Mouse (Mus musculus) lung, embryonic 16.5 days (tissue): ENCODE results near the gene Dao. TPM values are rescaled to one million over a fixed set of nuclear protein-coding genes. Genes with fewer than 3 reads are reported as not detected.

Source experiments
- ATAC-seq: fragments of 200-750 bp; cut with Nextera tagmentation; 2 replicates; pipeline ENCODE4 v1.8.0; 2017; ENCODE audit warnings: low read depth, mild to moderate bottlenecking, moderate library complexity
- H3K27ac ChIP-seq: fragments of 300-500 bp; sonication (generic); 2 replicates; pipeline ENCODE4 v1.5.1; 2014; ENCODE audit warnings: mild to moderate bottlenecking, control low read depth, low read length
- H3K27me3 ChIP-seq: fragments of 300-500 bp; sonication (generic); 2 replicates; pipeline ENCODE4 v1.6.1; 2014; ENCODE audit warnings: low read depth, low read length, mixed read lengths; ENCODE audit not compliant: control insufficient read depth, insufficient read depth
- H3K36me3 ChIP-seq: fragments of 300-500 bp; sonication (generic); 2 replicates; pipeline ENCODE4 v1.6.1; 2014; ENCODE audit warnings: low read length; ENCODE audit not compliant: control insufficient read depth, insufficient read depth
- H3K4me1 ChIP-seq: fragments of 300-500 bp; sonication (generic); replicated peaks from 2 replicates; pipeline ENCODE4 v1.6.1; 2014; ENCODE audit warnings: low read length, mixed read lengths; ENCODE audit not compliant: control insufficient read depth, insufficient read depth
- H3K4me2 ChIP-seq: fragments of 300-500 bp; sonication (generic); 2 replicates; pipeline ENCODE4 v1.6.1; 2014; ENCODE audit warnings: low read depth, low read length, control low read depth
- H3K4me3 ChIP-seq: fragments of 300-500 bp; sonication (generic); 2 replicates; pipeline ENCODE4 v1.5.1; 2014; ENCODE audit warnings: mild to moderate bottlenecking, low read length, control low read depth
- H3K9ac ChIP-seq: fragments of 300-500 bp; sonication (generic); 2 replicates; pipeline ENCODE4 v1.6.1; 2014; ENCODE audit warnings: low read length, control low read depth
- H3K9me3 ChIP-seq: fragments of 300-500 bp; sonication (generic); 2 replicates; pipeline ENCODE4 v1.6.1; 2016; ENCODE audit warnings: low read length; ENCODE audit not compliant: control insufficient read depth
- WGBS: fragments of 180-500 bp; shearing (Covaris S2); extraction: QIAGEN DNeasy Blood & Tissue Kit; methylation state at CpG from one replicate; pipeline ENCODE4 v1.1.7; 2014; 5-methylcytosine and 5-hydroxymethylcytosine counted together
- polyA plus RNA-seq: library from polyadenylated mRNA; unstranded; fragments of >200 nt; fragmentation: Nextera tagmentation; extraction: Ambion mirVana; gene quantifications from 2 replicates; pipeline ENCODE4 v1.2.1, GENCODE M21; 2015

The Dao gene
- polyA plus RNA-seq, 1 experiment from 2014 or later = not detected

DNA sequence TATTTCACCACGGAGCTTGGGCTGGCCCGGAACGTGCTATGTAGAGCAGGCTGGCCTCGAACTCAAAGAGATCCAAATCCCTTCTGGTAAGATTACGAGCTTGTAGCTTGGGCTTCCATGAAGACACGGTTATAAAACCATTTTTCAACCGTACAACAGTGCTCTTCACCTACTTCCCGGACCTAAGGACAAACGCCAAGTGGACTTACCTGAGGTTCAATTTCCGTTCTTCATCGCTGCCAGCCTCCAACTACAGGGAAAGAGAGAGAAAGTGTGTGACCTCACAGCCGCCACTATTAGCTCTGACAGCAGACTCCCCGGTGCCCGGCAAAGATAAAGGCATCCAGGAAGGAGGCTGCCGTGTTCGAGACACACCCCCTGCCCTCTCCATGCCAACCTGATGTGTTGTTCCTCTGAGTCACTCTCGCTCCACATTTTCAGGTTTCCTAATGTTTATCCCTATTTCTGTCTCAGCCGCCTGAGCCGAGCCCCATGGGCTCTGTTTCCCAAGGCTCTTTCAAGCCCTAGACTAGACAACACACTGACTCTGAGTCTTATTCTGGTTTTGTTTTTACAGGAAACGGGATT lies 14.0 kb upstream of the Dao start:
- H3K4me2 ChIP-seq = no peak overlapping the region
- peaks cover 36% of the 10 kb centered on the region for H3K4me1 ChIP-seq
- 74% methylated on average over 20 of the region's 20 CpGs for WGBS
- H3K27ac ChIP-seq = no peak overlapping the region
- no peak for ATAC-seq
- no peak overlapping the region; the same call in 1 of the 2 replicates for H3K9ac ChIP-seq
- no peaks in the 10 kb centered on the region for H3K9me3 ChIP-seq
- peaks cover 3% of the 10 kb centered on the region; the same call in 1 of the 2 replicates for H3K36me3 ChIP-seq
- no peak overlapping the region for H3K4me3 ChIP-seq
- no peaks in the 10 kb centered on the region for H3K27me3 ChIP-seq

DNA sequence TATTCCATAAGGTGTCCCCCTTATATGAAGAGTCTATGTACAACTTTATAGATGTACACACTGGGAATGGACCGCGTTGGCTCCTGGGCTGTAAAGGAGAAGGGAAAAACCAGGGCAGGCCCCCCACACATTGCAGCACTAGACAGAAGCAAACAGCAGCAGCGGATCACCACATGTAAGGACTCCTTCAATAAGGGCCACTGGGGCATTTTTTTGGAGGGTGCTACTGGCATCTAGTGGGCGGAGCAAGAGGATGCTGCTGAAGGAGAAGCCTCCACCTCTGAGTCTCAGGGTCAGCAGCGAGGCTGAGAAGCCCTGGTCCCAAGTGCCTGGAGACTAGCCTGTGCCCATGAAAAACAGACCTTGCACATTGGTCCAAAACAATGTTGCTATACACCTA lies 12.9 kb upstream of the Dao start:
- no peak overlapping the region for H3K4me2 ChIP-seq
- 86% methylated on average over 5 of the region's 5 CpGs for WGBS

DNA sequence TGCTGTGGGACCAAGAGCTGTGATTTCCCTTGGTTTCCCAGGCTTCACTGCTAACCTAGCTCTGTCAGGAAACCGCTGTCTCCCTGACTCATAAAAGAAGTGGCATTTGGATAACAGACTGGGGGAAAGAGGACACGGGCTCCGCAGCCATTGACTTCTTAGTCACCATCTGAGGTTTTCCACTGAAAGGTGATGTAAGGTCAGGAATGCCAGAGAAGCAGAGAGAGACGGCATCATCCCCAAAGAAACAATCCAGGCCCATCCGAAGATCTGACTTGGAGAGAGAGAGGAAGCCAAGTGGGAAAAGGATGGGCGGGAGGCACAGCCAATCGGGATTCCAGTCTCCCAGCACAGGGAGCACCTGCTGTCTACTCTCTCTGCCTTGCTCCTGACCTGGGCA lies 12.4 kb upstream of the Dao start:
- WGBS = 62% methylated on average over 7 of the region's 7 CpGs
- Histone ChIP-seq H3K27me3 (no peaks in the 10 kb centered on the region), H3K9ac (no peak overlapping the region), H3K4me1 (peaks cover 29% of the 10 kb centered on the region), H3K4me3 (no peak overlapping the region), H3K36me3 (peaks cover 3% of the 10 kb centered on the region; the same call in 1 of the 2 replicates), H3K27ac (no peak overlapping the region), H3K9me3 (no peaks in the 10 kb centered on the region), H3K4me2 (no peak overlapping the region)
- ATAC-seq = no peak

More for the DNA sequence above, 12.9 kb upstream of the Dao start:
- Histone ChIP-seq H3K27me3 (no peaks in the 10 kb centered on the region), H3K9me3 (no peaks in the 10 kb centered on the region), H3K27ac (no peak overlapping the region), H3K4me3 (no peak overlapping the region), H3K9ac (no peak overlapping the region), H3K36me3 (peaks cover 3% of the 10 kb centered on the region; the same call in 1 of the 2 replicates), H3K4me1 (peaks cover 31% of the 10 kb centered on the region)
- no peak for ATAC-seq

DNA sequence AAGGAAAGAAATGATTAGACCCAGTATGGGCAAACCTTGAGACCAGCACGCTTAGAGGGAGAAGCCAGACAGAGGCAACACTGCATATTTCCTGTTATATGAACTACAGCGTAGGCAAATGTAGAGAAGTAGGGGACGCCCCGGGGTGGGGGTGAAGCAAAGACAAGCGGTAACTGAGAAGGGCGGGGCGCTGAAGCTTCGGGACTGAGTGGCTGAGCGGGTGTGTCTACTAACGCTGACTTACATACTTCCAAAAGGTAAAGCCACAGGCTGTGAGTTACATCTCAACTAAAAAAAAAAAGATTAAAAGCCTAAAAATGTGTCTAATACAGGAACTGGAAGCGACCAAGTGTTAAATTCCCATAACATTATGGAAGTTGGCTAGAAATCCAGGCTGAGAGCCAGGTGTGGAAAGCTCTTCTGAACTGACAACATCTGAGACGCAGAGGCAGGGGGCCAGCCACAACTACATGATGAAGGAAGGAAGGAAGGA lies 11.1 kb upstream of the Dao start:
- H3K27ac ChIP-seq = peak overlapping the region; percentile 93
- 3% methylated on average over 12 of the region's 12 CpGs for WGBS
- H3K4me1 ChIP-seq = peaks cover 25% of the 10 kb centered on the region
- H3K9ac ChIP-seq = peak overlapping the region; percentile 89
- H3K36me3 ChIP-seq = peaks cover 3% of the 10 kb centered on the region; the same call in 1 of the 2 replicates
- no peaks in the 10 kb centered on the region for H3K9me3 ChIP-seq
- H3K27me3 ChIP-seq = no peaks in the 10 kb centered on the region
- H3K4me2 ChIP-seq = peak overlapping the region; percentile 74
- H3K4me3 ChIP-seq = peak overlapping the region; percentile 73
- peak; percentile 15; the same call in 1 of the 2 replicates for ATAC-seq

- Histone ChIP-seq H3K4me3 (peak overlapping the region; percentile 73), H3K9me3 (no peaks in the 10 kb centered on the region), H3K4me2 (peak overlapping the region; percentile 74), H3K4me1 (peaks cover 25% of the 10 kb centered on the region), H3K27ac (peak overlapping the region; percentile 93), H3K27me3 (no peaks in the 10 kb centered on the region), H3K9ac (peak overlapping the region; percentile 89), H3K36me3 (peaks cover 3% of the 10 kb centered on the region; the same call in 1 of the 2 replicates)
- ATAC-seq = peak; percentile 64
- WGBS = under 1% methylated on average over 22 of the region's 22 CpGs
These were observed 10.4 kb upstream of the Dao start for GRCm38 (mm10) chr5:113993031-113993486.

DNA sequence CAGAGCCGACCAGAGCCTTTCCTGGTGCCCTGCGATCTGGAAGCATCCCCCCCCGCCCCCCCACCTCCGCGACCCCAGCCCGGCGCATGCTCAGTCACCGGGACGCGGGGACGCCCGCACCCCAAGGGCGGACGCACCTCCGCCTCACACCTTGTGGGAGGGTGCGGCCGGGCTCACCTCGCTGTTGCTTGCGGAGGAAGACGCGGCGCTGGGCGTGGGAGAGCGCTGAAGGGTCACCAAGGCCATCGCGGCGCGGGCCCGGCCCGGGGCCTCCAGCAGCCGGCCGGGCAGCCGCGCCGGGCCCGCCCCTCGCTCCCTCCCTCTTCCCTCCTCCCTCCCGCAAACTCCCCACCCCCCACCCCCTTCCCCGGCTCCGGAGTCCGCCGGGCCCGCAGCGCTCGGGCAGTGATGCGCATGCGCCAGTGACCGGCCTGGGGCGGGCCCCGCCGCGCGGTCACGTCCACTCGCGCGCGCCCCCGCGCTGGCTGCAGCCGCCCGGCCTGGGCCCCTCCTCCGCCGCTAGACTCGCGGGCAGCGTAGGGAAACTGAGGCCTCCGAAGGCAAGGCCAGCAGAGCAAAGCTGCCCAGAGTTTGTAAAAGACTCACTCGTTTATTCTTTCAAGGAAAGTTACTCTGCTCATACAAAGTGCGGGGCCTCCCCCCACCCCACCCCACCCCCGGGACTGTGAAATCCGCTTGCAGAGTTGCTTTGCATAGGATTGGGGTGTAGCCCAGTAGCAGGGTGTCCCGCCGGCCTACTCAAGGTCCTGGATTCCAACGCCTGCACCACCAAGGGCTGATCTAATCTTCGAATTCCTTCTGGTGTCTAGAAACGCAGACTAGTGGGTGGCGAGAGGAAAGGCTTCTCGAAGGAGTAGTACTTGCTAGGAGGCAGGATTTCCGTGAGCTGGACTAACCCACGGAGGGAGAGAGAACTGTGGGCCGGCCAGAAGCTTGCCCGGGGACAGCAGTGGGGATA lies 9.7 kb upstream of the Dao start, which contains the start of gene Ssh1:
TSS of gene Ssh1 (minus strand) at position 408 of the 979 bp plus-strand sequence.
- H3K27ac ChIP-seq = peak within 1 kb of the TSS; percentile 93
- ATAC-seq = peak; percentile 91
- H3K4me1 ChIP-seq = peaks cover 25% of the 10 kb centered on the region
- peak within 1 kb of the TSS; percentile 89 for H3K9ac ChIP-seq
- H3K27me3 ChIP-seq = no peaks in the 10 kb centered on the region
- H3K4me3 ChIP-seq = peak within 1 kb of the TSS; percentile 73
- H3K4me2 ChIP-seq = peak within 1 kb of the TSS; percentile 74
- under 1% methylated on average over 53 of the region's 83 CpGs for WGBS
- no peaks in the 10 kb centered on the region for H3K9me3 ChIP-seq
- H3K36me3 ChIP-seq = peaks cover 3% of the 10 kb centered on the region; the same call in 1 of the 2 replicates

DNA sequence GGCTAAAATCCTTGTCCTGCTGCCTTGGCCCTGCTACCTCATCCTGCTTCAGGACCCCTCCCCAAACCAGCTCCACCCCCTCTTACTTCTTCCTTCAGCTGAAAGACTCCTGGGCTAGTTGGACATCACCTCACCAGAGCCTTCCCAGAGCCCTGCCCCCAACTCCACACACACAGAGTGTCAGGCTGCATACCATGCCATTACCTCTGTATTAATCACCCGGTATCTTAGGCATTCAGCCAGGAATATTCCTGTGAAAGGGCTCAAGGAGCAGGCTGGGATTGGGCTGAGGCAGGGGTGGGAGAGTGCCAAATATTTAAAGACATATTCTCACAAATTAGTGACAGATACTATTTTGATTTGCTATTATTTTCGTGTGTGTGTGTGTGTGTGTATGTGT lies 7.0 kb upstream of the Dao start:
- H3K4me2 ChIP-seq = no peak overlapping the region
- no peaks in the 10 kb centered on the region for H3K27me3 ChIP-seq
- H3K27ac ChIP-seq = peak overlapping the region; percentile 12; the same call in 1 of the 2 replicates
- peaks cover 16% of the 10 kb centered on the region for H3K4me1 ChIP-seq
- 27% methylated on average over 2 of the region's 2 CpGs for WGBS
- no peak overlapping the region for H3K9ac ChIP-seq
- no peaks in the 10 kb centered on the region for H3K9me3 ChIP-seq
- no peak overlapping the region for H3K4me3 ChIP-seq
- no peak for ATAC-seq
- no peaks in the 10 kb centered on the region for H3K36me3 ChIP-seq

DNA sequence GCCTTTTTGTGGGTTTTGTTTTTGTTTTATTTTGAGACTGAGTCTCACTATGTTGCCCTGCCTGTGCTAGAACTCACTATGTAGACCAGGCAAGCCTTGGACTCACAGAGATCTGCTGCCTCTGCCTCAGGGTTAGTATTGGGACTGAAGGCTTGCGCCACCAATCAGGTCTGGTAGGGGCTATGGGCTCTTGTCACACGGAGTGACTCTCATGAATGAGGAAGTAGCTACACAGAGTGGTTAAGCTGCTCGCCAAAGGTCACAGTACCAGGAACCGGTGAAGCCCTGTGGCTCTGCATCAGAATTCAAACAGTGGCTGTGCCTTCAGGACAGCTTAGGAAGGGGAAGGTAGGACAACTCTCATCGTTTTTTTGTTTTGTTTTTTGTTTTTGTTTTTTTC lies 4.1 kb upstream of the Dao start:
- peaks cover 3% of the 10 kb centered on the region for H3K4me1 ChIP-seq
- H3K4me3 ChIP-seq = no peak overlapping the region
- H3K4me2 ChIP-seq = no peak overlapping the region
- ATAC-seq = no peak
- H3K36me3 ChIP-seq = no peaks in the 10 kb centered on the region
- no peaks in the 10 kb centered on the region for H3K9me3 ChIP-seq
- no peak overlapping the region for H3K27ac ChIP-seq
- no peak overlapping the region for H3K9ac ChIP-seq
- WGBS = 43% methylated on average over 5 of the region's 5 CpGs
- H3K27me3 ChIP-seq = no peaks in the 10 kb centered on the region

- H3K27ac ChIP-seq = no peak overlapping the region
These were observed 1.1 kb downstream of the Dao start for GRCm38 (mm10) chr5:114004573-114004972.

More at GRCm38 (mm10) chr5:114004573-114004972, 1.1 kb downstream of the Dao start:
- 83% methylated on average over 11 of the region's 11 CpGs for WGBS
- Histone ChIP-seq H3K4me2 (no peak overlapping the region), H3K27me3 (no peaks in the 10 kb centered on the region), H3K9ac (no peak overlapping the region), H3K4me1 (no peaks in the 10 kb centered on the region), H3K4me3 (no peak overlapping the region), H3K9me3 (no peaks in the 10 kb centered on the region), H3K36me3 (no peaks in the 10 kb centered on the region)
- no peak for ATAC-seq
